Mouse (Mus musculus) heart, postnatal 14 days (tissue): ENCODE measurements around the gene Drg1. TPM values are rescaled to one million over a fixed set of nuclear protein-coding genes. Genes with fewer than 3 reads are reported as not detected.

Source experiments
- DNase-seq, 2 experiments: peaks; one replicate each; pipeline ENCODE4 v3.0.0; 2021 to 2022
- intact Hi-C: fragments of 180-260 bp; cut with DNase I; formaldehyde crosslinking; loops from one replicate; pipeline ENCODE4 v1.15.1; 2025
- long read RNA-seq, 2 experiments: library from polyadenylated mRNA; stranded (forward); transcript quantifications; one replicate each; pipeline ENCODE4 v2.0.0; 2021
- total RNA-seq, 2 experiments: library from RNA; stranded (reverse); gene quantifications; 2 replicates each; pipeline ENCODE4 v1.2.3; 2021

The Drg1 gene
- total RNA-seq = 10 to 100 TPM; 58.5 to 63.1 TPM
- long read RNA-seq, experiment 1, transcript Drg1-201 (9 exons, 1,546 nt) = major isoform, 120 of 141 reads
- long read RNA-seq, experiment 1, partial matches to known transcripts = 10 of 141 reads
- long read RNA-seq, experiment 1, other reads (novel, unspliced or antisense) = 10 of 141 reads
- long read RNA-seq, experiment 2, transcript Drg1-201 (9 exons, 1,546 nt) = major isoform, 95 of 115 reads
- long read RNA-seq, experiment 2, partial matches to known transcripts = 7 of 115 reads
- long read RNA-seq, experiment 2, other reads (novel, unspliced or antisense) = 13 of 115 reads

GRCm38 (mm10) chr11:3266079-3266685, at the start of gene Drg1:
TSS of gene Drg1 (minus strand) at chr11:3266415.
- DNase-seq = peak; percentile 96 to 97
- intact Hi-C loops = loop anchor here (1.0 kb wide), 1 partner anchor 24 kb away; no protein-coding TSS in a partner anchor

- peak; percentile 69 to 70 for DNase-seq
- intact Hi-C loops = no loop called here
These were observed 47.9 kb upstream of the Drg1 start for GRCm38 (mm10) chr11:3314148-3314547.

- intact Hi-C loops = no loop called here
- DNase-seq = no peak
These were observed 47.1 kb upstream of the Drg1 start for GRCm38 (mm10) chr11:3313294-3313693.

GRCm38 (mm10) chr11:3311586-3312347, 45.6 kb upstream of the Drg1 start:
- no peak for DNase-seq
- intact Hi-C loops = no loop called here

- intact Hi-C loops = no loop called here
These were observed 44.8 kb upstream of the Drg1 start for GRCm38 (mm10) chr11:3310789-3311585.

GRCm38 (mm10) chr11:3309884-3310283, 43.7 kb upstream of the Drg1 start:
- intact Hi-C loops = no loop called here
- DNase-seq = no peak

More at GRCm38 (mm10) chr11:3310789-3311585, 44.8 kb upstream of the Drg1 start:
- no peak for DNase-seq

- intact Hi-C loops = no loop called here
- no peak for DNase-seq
These were observed 41.7 kb upstream of the Drg1 start for GRCm38 (mm10) chr11:3307875-3308274.

GRCm38 (mm10) chr11:3305821-3306220, 39.6 kb upstream of the Drg1 start:
- DNase-seq = no peak
- intact Hi-C loops = no loop called here

- intact Hi-C loops = no loop called here
- DNase-seq = no peak
These were observed 36.6 kb upstream of the Drg1 start for GRCm38 (mm10) chr11:3302792-3303191.

- no peak for DNase-seq
These were observed 36.2 kb upstream of the Drg1 start for GRCm38 (mm10) chr11:3302385-3302784.

GRCm38 (mm10) chr11:3301075-3301474, 34.9 kb upstream of the Drg1 start:
- intact Hi-C loops = no loop called here
- no peak for DNase-seq

More at GRCm38 (mm10) chr11:3302385-3302784, 36.2 kb upstream of the Drg1 start:
- intact Hi-C loops = no loop called here

- no peak for DNase-seq
- intact Hi-C loops = no loop called here
These were observed 32.6 kb upstream of the Drg1 start for GRCm38 (mm10) chr11:3298813-3299185.

- intact Hi-C loops = no loop called here
- no peak for DNase-seq
These were observed 31.9 kb upstream of the Drg1 start for GRCm38 (mm10) chr11:3297871-3298812.

- intact Hi-C loops = no loop called here
These were observed 29.8 kb upstream of the Drg1 start for GRCm38 (mm10) chr11:3296056-3296455.

GRCm38 (mm10) chr11:3294641-3295040, 28.4 kb upstream of the Drg1 start:
- no peak for DNase-seq
- intact Hi-C loops = no loop called here

More at GRCm38 (mm10) chr11:3296056-3296455, 29.8 kb upstream of the Drg1 start:
- no peak for DNase-seq

- no peak for DNase-seq
- intact Hi-C loops = no loop called here
These were observed 27.1 kb upstream of the Drg1 start for GRCm38 (mm10) chr11:3293361-3293760.

- intact Hi-C loops = no loop called here
- DNase-seq = peak; percentile 23 to 44
These were observed 26.6 kb upstream of the Drg1 start for GRCm38 (mm10) chr11:3292711-3293249.

- intact Hi-C loops = no loop called here
These were observed 25.8 kb upstream of the Drg1 start for GRCm38 (mm10) chr11:3292062-3292421.

More at GRCm38 (mm10) chr11:3292062-3292421, 25.8 kb upstream of the Drg1 start:
- DNase-seq = peak; percentile 54 to 56
